ENCODE assay signal across 8 mouse cellular contexts in genomic region chr4:117039925-117040687, GRCm38 (mm10). TPM values are rescaled to one million over a fixed set of nuclear protein-coding genes. Genes with fewer than 3 reads are reported as not detected.
DNase-seq lines count a peak whose midpoint lies in the region; ATAC-seq and TF ChIP-seq lines count a peak whose summit lies in the region.

No protein-coding gene starts in this region.

- H3K4me2 ChIP-seq in forebrain, embryonic 16.5 days (ENCODE audit: low read length) = peak overlapping the region; percentile 3
- peak overlapping the region; percentile 28 for H3K4me2 ChIP-seq in hindbrain, embryonic 15.5 days
- no peak overlapping the region for H3K4me2 ChIP-seq in midbrain, embryonic 11.5 days
- no peak overlapping the region for H3K4me2 ChIP-seq in stomach, postnatal 0 days (replicated peaks; ENCODE audit: low read depth)

- H3K9me3 ChIP-seq in forebrain, embryonic 16.5 days (ENCODE audit: control insufficient read depth, low read length) = no peaks in the 10 kb centered on the region
- no peaks in the 10 kb centered on the region for H3K9me3 ChIP-seq in hindbrain, embryonic 15.5 days
- H3K9me3 ChIP-seq in midbrain, embryonic 11.5 days (ENCODE audit: control insufficient read depth, low read length) = no peaks in the 10 kb centered on the region
- H3K9me3 ChIP-seq in stomach, postnatal 0 days (ENCODE audit: control insufficient read depth, low read length) = no peaks in the 10 kb centered on the region

- no peaks in the 10 kb centered on the region for H3K36me3 ChIP-seq in forebrain, embryonic 16.5 days (ENCODE audit: control insufficient read depth, insufficient read depth)
- no peaks in the 10 kb centered on the region for H3K36me3 ChIP-seq in hindbrain, embryonic 15.5 days
- no peaks in the 10 kb centered on the region for H3K36me3 ChIP-seq in midbrain, embryonic 11.5 days (ENCODE audit: control insufficient read depth, insufficient read depth, low read length)
- no peaks in the 10 kb centered on the region for H3K36me3 ChIP-seq in stomach, postnatal 0 days (ENCODE audit: control insufficient read depth, insufficient read depth, low read length)

- 8% methylated on average over 9 of the region's 9 CpGs for WGBS in forebrain, embryonic 16.5 days
- WGBS in hindbrain, embryonic 15.5 days = 15% methylated on average over 9 of the region's 9 CpGs
- WGBS in midbrain, embryonic 11.5 days = 58% methylated on average over 9 of the region's 9 CpGs
- 13% methylated on average over 9 of the region's 9 CpGs for WGBS in stomach, postnatal 0 days

- no peaks in the 10 kb centered on the region for H3K27me3 ChIP-seq in forebrain, embryonic 16.5 days (replicated peaks; ENCODE audit: control insufficient read depth, insufficient read depth, low read length)
- no peaks in the 10 kb centered on the region for H3K27me3 ChIP-seq in hindbrain, embryonic 15.5 days
- H3K27me3 ChIP-seq in midbrain, embryonic 11.5 days (ENCODE audit: control insufficient read depth, insufficient read depth, low read length) = no peaks in the 10 kb centered on the region
- H3K27me3 ChIP-seq in stomach, postnatal 0 days (ENCODE audit: control insufficient read depth, insufficient read depth, low read length) = no peaks in the 10 kb centered on the region

- no peak overlapping the region for H3K9ac ChIP-seq in forebrain, embryonic 16.5 days (replicated peaks; ENCODE audit: low read depth, low read length)
- H3K9ac ChIP-seq in hindbrain, embryonic 15.5 days = no peak overlapping the region
- H3K9ac ChIP-seq in midbrain, embryonic 11.5 days (ENCODE audit: low read length) = no peak overlapping the region
- no peak overlapping the region; the same call in 1 of the 2 replicates for H3K9ac ChIP-seq in stomach, postnatal 0 days (ENCODE audit: low read length)

- no peak for TF ChIP-seq CTCF in stomach, postnatal 0 days (IDR thresholded peaks at IDR 0.05; ENCODE audit: low read depth)

- ATAC-seq in forebrain, embryonic 16.5 days = peak; percentile 85
- peak; percentile 72; the same call in 1 of the 2 replicates for ATAC-seq in hindbrain, embryonic 15.5 days (ENCODE audit: low FRiP score, low read depth)
- ATAC-seq in midbrain, embryonic 11.5 days (ENCODE audit: low FRiP score) = no peak
- no peak for ATAC-seq in stomach, postnatal 0 days (ENCODE audit: low FRiP score, low TSS enrichment)
- no peak for ATAC-seq in megakaryocyte-erythroid progenitor cell, adult 5-6 weeks (replicated peaks; ENCODE audit: low FRiP score, low TSS enrichment, poor library complexity, severe bottlenecking)

- peak overlapping the region; percentile 77 for H3K27ac ChIP-seq in forebrain, embryonic 16.5 days (ENCODE audit: low read length)
- H3K27ac ChIP-seq in hindbrain, embryonic 15.5 days (replicated peaks) = peak overlapping the region; percentile 81
- peak overlapping the region; percentile 15; the same call in 1 of the 2 replicates for H3K27ac ChIP-seq in midbrain, embryonic 11.5 days (ENCODE audit: low read depth, low read length)
- H3K27ac ChIP-seq in stomach, postnatal 0 days (replicated peaks) = peak overlapping the region; percentile 49

- peaks cover 22% of the 10 kb centered on the region for H3K4me1 ChIP-seq in forebrain, embryonic 16.5 days (replicated peaks; ENCODE audit: control insufficient read depth, insufficient read depth, low read length)
- peaks cover 27% of the 10 kb centered on the region for H3K4me1 ChIP-seq in hindbrain, embryonic 15.5 days (replicated peaks)
- 0 out of 2 replicates have a peak, but pooled peaks cover 5% of the 10 kb centered on the region for H3K4me1 ChIP-seq in midbrain, embryonic 11.5 days (ENCODE audit: control insufficient read depth, insufficient read depth, low read length)
- no peaks in the 10 kb centered on the region for H3K4me1 ChIP-seq in stomach, postnatal 0 days (replicated peaks; ENCODE audit: control insufficient read depth, insufficient read depth)

- TF ChIP-seq EP300 in stomach, postnatal 0 days (optimal IDR thresholded peaks at IDR 0.05) = no peak

- no peak overlapping the region for H3K4me3 ChIP-seq in forebrain, embryonic 16.5 days (replicated peaks; ENCODE audit: low read length)
- H3K4me3 ChIP-seq in hindbrain, embryonic 15.5 days = no peak overlapping the region
- H3K4me3 ChIP-seq in midbrain, embryonic 11.5 days (ENCODE audit: low read depth, low read length) = no peak overlapping the region
- no peak overlapping the region for H3K4me3 ChIP-seq in stomach, postnatal 0 days (ENCODE audit: low read depth, low read length)

- DNase-seq in MN1 (ENCODE audit: low spot score) = peak; percentile 46
- DNase-seq in brain, embryonic 18.5 days (ENCODE audit: low read depth, low spot score) = peak; percentile 82
- DNase-seq in layer of hippocampus, postnatal 10 days (ENCODE audit: low spot score in 2 of 2) = peak; percentile 73 to 79
- DNase-seq in midbrain, embryonic 11.5 days (ENCODE audit: low spot score, missing footprints) = no peak
- no peak for DNase-seq in stomach, postnatal 0 days (ENCODE audit: low spot score)

RNA-seq across cellular contexts. Expression of gene Eif2b3, which starts 20.9 kb away (rescaled TPM):
- 42.1 and 42.2 TPM in 2 replicates for polyA plus RNA-seq in forebrain, embryonic 16.5 days (2015; fragmentation: Nextera tagmentation; extraction: Ambion mirVana)
- polyA plus RNA-seq in hindbrain, embryonic 15.5 days (2015; fragmentation: Nextera tagmentation; extraction: Ambion mirVana) = 43.8 and 46.8 TPM in 2 replicates
- total RNA-seq in layer of hippocampus, postnatal 10 days (2021) = 10 to 100 TPM; 26.1 to 27.0 TPM
- 43.0 and 49.4 TPM in 2 replicates for polyA plus RNA-seq in midbrain, embryonic 11.5 days (2014; fragmentation: Nextera tagmentation; extraction: Ambion mirVana)
- 29.9 and 30.1 TPM in 2 replicates for polyA plus RNA-seq in stomach, postnatal 0 days (2015; fragmentation: Nextera tagmentation; extraction: Ambion mirVana)
- total RNA-seq in megakaryocyte-erythroid progenitor cell, adult 5-6 weeks (2014; fragmentation: Nextera tagmentation) = 53.5 and 56.7 TPM in 2 replicates
- total RNA-seq in megakaryocyte-erythroid progenitor cell, adult 5-6 weeks (2017) = 61.4 and 65.7 TPM in 2 replicates

RNA-seq across cellular contexts. Expression of gene Hectd3, which starts 45.0 kb away (rescaled TPM):
- 27.4 and 27.7 TPM in 2 replicates for polyA plus RNA-seq in forebrain, embryonic 16.5 days (2015; fragmentation: Nextera tagmentation; extraction: Ambion mirVana)
- 25.3 and 30.1 TPM in 2 replicates for polyA plus RNA-seq in hindbrain, embryonic 15.5 days (2015; fragmentation: Nextera tagmentation; extraction: Ambion mirVana)
- total RNA-seq in layer of hippocampus, postnatal 10 days (2021) = 10 to 100 TPM; 44.3 to 52.2 TPM
- 7.6 and 9.4 TPM in 2 replicates for polyA plus RNA-seq in midbrain, embryonic 11.5 days (2014; fragmentation: Nextera tagmentation; extraction: Ambion mirVana)
- 6.3 and 7.4 TPM in 2 replicates for polyA plus RNA-seq in stomach, postnatal 0 days (2015; fragmentation: Nextera tagmentation; extraction: Ambion mirVana)
- total RNA-seq in megakaryocyte-erythroid progenitor cell, adult 5-6 weeks (2014; fragmentation: Nextera tagmentation) = 10.8 and 14.8 TPM in 2 replicates
- 12.7 and 15.0 TPM in 2 replicates for total RNA-seq in megakaryocyte-erythroid progenitor cell, adult 5-6 weeks (2017)

RNA-seq across cellular contexts. Expression of gene Urod, which starts 45.9 kb away (rescaled TPM):
- 59.1 and 63.4 TPM in 2 replicates for polyA plus RNA-seq in forebrain, embryonic 16.5 days (2015; fragmentation: Nextera tagmentation; extraction: Ambion mirVana)
- polyA plus RNA-seq in hindbrain, embryonic 15.5 days (2015; fragmentation: Nextera tagmentation; extraction: Ambion mirVana) = 56.6 and 59.4 TPM in 2 replicates
- 10 to 100 TPM; 42.4 to 45.4 TPM for total RNA-seq in layer of hippocampus, postnatal 10 days (2021)
- polyA plus RNA-seq in midbrain, embryonic 11.5 days (2014; fragmentation: Nextera tagmentation; extraction: Ambion mirVana) = 85.2 and 95.6 TPM in 2 replicates
- 38.3 and 47.3 TPM in 2 replicates for polyA plus RNA-seq in stomach, postnatal 0 days (2015; fragmentation: Nextera tagmentation; extraction: Ambion mirVana)
- total RNA-seq in megakaryocyte-erythroid progenitor cell, adult 5-6 weeks (2014; fragmentation: Nextera tagmentation) = 222 and 304 TPM in 2 replicates
- 130 and 163 TPM in 2 replicates for total RNA-seq in megakaryocyte-erythroid progenitor cell, adult 5-6 weeks (2017)

RNA-seq across cellular contexts. Expression of gene Ptch2, which starts 55.8 kb away (rescaled TPM):
- polyA plus RNA-seq in forebrain, embryonic 16.5 days (2015; fragmentation: Nextera tagmentation; extraction: Ambion mirVana) = 2.9 and 5.5 TPM in 2 replicates
- polyA plus RNA-seq in hindbrain, embryonic 15.5 days (2015; fragmentation: Nextera tagmentation; extraction: Ambion mirVana) = 7.3 and 8.0 TPM in 2 replicates
- 1 to 10 TPM; 2.5 to 3.2 TPM for total RNA-seq in layer of hippocampus, postnatal 10 days (2021)
- 3.6 and 5.0 TPM in 2 replicates for polyA plus RNA-seq in midbrain, embryonic 11.5 days (2014; fragmentation: Nextera tagmentation; extraction: Ambion mirVana)
- polyA plus RNA-seq in stomach, postnatal 0 days (2015; fragmentation: Nextera tagmentation; extraction: Ambion mirVana) = 1.3 and 1.5 TPM in 2 replicates
- 0.25 TPM in 1 of 2 replicates, not detected in the other for total RNA-seq in megakaryocyte-erythroid progenitor cell, adult 5-6 weeks (2014; fragmentation: Nextera tagmentation)
- not detected in 2 replicates for total RNA-seq in megakaryocyte-erythroid progenitor cell, adult 5-6 weeks (2017)

Comparison
In these comparisons a context has a peak if more than half of its experiments do, and no peak if none do; other contexts are left out.
1. DNase-seq: peak in MN1 (single experiment), brain, embryonic 18.5 days (single experiment) and layer of hippocampus, postnatal 10 days (2 of 2); none in midbrain, embryonic 11.5 days (single experiment) and stomach, postnatal 0 days (single experiment).
2. ATAC-seq: peak in forebrain, embryonic 16.5 days (single experiment) and hindbrain, embryonic 15.5 days (single experiment); none in midbrain, embryonic 11.5 days (single experiment), stomach, postnatal 0 days (single experiment) and megakaryocyte-erythroid progenitor cell, adult 5-6 weeks (single experiment).
3. H3K27ac ChIP-seq: peak in every context shown above with its lines; median percentile 81 in hindbrain, embryonic 15.5 days; 77 in forebrain, embryonic 16.5 days; 49 in stomach, postnatal 0 days; 15 in midbrain, embryonic 11.5 days.
4. H3K4me2 ChIP-seq: peak in forebrain, embryonic 16.5 days (single experiment) and hindbrain, embryonic 15.5 days (single experiment); none in midbrain, embryonic 11.5 days (single experiment) and stomach, postnatal 0 days (single experiment).